Mouse (Mus musculus): ENCODE results near the gene Krtap21-1.

The Krtap21-1 gene

GRCm38 (mm10) chr16:89403768-89404167, at the start of gene Krtap21-1:
Gene Krtap21-1, minus strand, starts transcription at chr16:89403868.
- no peak for DNase-seq

DNA sequence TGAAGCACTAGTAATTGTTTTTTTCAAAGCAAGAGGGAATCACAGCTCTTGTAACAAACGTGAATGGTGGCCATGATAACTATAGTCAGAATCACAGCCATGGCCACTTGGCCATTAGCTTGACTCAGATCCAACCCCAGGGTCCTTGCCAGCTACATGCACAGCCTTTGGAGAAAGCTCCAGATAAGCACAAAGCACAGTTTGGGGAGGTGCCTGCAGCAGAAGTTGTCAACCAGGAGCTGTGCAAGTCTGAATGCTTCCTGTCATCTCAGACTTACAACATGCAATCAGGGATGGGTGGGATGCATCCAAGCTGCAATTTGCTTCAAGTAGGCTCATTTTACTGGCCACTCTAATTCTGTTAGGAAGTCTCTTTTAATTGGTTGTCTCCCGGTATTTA, 25.9 kb upstream of the Krtap21-1 start:
- no peak for DNase-seq

GRCm38 (mm10) chr16:89425310-89425709, 21.6 kb upstream of the Krtap21-1 start:
- DNase-seq: no peak

GRCm38 (mm10) chr16:89420011-89420410, 16.3 kb upstream of the Krtap21-1 start, which contains the start of gene Krtap6-2:
Gene Krtap6-2, minus strand, starts transcription at chr16:89420111.
- no peak for DNase-seq

- no peak for DNase-seq
Measured at GRCm38 (mm10) chr16:89416311-89416710, 12.6 kb upstream of the Krtap21-1 start.

DNA sequence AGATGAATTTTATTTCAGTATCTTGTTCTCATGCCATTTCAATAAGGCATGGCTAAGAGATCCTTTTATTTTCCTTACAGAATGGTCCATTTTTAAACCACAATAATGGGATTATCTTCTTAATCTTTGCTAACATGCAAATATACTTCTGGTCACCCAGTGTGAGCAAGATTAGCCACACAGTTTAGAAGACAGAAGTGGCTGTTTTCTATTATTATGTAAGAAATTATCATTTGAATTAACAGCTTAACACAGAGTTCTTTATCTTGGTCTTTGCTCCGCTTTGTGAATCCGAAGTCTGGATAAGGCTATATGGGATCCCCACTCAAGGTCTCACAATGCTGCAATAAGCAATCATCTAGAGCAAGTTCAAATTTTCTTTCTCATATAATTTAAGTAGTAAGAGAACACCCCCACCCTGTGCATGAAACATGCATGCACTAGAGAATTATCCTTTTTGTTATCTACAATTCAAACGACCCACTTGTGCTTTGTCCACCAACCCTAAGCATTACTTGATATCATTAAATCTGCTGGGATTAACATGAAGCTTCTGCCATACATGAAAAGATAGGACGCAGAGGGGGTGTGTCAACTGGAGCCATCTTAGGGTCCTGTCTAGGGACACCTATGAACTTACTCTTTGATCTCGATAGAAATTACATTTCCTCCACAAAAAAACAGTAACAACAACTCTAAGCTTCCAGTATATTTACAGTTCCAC, 6.8 kb upstream of the Krtap21-1 start:
- no peak for DNase-seq

DNA sequence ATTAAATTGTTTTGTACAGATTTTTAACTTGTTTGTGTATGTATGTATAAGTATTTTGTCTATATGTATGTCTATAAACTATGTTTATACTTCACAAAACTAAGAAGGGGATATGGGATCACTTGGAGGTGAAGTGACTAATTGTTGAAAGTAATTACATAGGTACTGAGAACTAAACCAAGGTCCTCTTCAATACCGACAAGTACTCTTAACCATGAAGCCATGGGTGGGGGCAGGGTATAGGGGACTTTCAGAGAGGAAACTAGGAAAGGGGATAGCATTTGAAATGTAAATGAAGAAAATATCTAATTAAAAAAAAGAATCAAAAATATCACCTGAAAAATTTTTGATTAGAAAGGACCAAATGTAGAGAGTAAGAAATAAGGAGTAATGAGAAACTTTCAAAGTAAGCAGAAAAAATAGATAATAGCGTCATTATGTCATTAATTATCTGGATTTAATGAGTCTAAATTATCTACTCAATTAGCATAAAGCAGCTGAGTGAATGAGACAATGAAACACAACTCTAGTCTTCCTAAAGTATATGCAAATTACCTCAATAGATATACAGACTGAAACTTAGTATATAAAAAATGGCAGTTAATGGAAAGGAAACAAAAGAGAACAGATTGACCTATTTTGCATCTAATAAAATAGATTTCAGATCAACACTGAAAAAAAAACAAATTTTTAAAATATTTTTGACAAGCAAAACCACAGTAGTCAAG, 30.8 kb downstream of the Krtap21-1 start:
- DNase-seq: no peak
